Mouse (Mus musculus): ENCODE measurements around the gene Mvb12b.

Gene Mvb12b

GRCm38 (mm10) chr2:33817080-33817479, 70.7 kb downstream of the Mvb12b start:
- peak; percentile 34 to 35 for DNase-seq (ENCODE audit: low spot score in 2 of 2)

DNA sequence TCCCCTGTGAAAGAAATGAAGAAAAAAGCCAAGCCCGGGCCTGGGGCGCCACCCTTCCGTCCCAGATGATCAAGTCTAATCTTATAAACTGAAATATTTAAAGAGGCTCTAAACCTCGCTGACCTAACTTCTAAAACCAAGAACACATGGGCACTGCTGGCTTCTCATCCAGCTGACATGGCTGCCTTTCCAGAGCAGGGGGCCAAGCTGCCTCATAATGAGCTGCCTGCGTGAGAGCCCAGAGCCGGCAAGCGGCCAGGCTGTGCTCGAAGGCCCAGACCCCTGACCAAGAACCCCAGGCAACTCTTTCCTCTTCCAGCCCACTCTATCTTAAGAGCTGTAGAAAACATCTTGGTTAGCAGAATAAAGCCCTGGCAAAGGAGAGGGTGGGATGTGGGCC, 73.2 kb downstream of the Mvb12b start:
- DNase-seq (ENCODE audit: low spot score in 2 of 2) = no peak

DNA sequence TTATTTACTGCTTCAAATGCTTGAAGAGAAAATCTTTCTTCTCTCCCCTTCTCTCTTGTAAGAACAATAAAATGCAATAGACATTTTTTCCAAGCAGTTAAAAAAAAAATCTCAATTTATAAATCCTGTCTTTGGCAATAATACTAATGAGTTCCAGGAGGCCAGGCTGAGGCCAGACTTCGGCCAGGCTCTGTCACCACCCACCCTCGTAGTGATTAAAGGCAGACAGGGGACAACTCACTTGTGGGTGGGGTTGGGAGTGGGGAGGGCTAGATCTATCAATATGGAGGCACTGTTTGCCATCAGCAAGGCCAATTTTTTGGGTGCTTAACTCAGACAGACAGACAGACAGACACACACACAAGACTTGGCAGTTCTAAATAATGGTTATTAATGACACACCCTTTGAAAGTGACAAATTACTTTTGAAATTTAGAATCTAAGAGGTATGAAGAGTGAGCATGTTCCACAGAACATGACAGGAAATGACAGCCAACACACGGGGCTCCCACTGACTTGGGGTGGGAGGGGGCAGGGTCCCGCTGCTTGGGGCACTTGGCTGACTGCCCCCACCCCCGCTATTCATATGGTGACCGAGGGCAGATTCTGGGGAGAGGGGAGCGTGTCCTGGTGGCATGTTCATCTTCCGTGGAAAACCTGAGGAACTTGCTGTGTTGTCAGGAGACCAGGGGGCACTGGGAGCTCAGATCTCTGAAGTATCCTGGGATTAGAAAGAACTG, 74.1 kb downstream of the Mvb12b start:
- DNase-seq (ENCODE audit: low spot score in 2 of 2) = no peak

DNA sequence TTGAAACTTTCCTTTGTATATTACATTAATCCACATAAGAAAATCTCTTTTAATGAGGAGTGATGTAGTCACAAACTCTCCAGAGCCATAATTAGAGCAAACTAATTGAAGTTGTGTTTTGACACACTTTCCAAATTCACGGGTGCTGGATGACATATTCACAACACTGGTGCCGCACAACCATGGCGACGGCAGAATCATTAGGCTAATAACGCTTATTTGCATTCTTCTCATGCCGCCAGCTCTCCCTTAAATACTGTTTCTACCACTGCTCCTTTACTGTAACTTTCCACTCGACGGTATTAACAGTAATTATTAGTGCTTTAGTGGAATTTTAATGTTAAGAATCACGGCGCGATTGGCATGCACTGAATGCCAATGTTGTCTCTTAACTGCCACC, 74.8 kb downstream of the Mvb12b start:
- no peak for DNase-seq (ENCODE audit: low spot score in 2 of 2)

- DNase-seq (ENCODE audit: low spot score in 2 of 2) = no peak
Observed at GRCm38 (mm10) chr2:33811349-33811890, 76.3 kb downstream of the Mvb12b start.

- DNase-seq (ENCODE audit: low spot score in 2 of 2) = no peak
Observed at GRCm38 (mm10) chr2:33809081-33809480, 78.7 kb downstream of the Mvb12b start.

- DNase-seq (ENCODE audit: low spot score in 2 of 2) = no peak
Observed at GRCm38 (mm10) chr2:33808032-33808431, 79.7 kb downstream of the Mvb12b start.

GRCm38 (mm10) chr2:33805640-33806039, 82.1 kb downstream of the Mvb12b start:
- DNase-seq (ENCODE audit: low spot score in 2 of 2) = no peak

DNA sequence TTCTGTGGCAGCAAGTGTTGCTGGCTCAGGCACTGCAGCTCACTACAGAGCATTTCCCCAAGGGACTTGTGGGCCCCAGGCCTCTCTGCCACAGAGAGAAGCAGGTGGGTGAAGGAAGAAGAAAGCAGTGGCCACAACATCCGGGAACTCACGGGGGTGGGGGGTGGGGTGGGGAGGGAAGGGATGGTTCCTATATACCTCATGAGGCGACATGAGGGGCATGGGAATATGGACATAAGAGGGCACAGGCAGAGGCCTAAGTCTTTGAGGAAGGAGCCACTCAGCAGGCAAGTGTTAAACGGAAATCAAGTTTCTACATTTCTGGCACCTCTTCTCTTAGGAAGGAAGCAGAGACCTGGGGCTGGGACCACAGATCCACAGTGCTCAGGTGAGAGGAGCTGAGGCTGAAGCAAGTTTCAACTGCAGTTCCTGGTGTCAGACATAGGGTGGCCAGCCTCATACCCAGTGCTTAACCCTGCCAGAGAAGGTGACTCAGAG, 84.0 kb downstream of the Mvb12b start:
- DNase-seq (ENCODE audit: low spot score in 2 of 2) = peak; percentile 80 to 83

DNA sequence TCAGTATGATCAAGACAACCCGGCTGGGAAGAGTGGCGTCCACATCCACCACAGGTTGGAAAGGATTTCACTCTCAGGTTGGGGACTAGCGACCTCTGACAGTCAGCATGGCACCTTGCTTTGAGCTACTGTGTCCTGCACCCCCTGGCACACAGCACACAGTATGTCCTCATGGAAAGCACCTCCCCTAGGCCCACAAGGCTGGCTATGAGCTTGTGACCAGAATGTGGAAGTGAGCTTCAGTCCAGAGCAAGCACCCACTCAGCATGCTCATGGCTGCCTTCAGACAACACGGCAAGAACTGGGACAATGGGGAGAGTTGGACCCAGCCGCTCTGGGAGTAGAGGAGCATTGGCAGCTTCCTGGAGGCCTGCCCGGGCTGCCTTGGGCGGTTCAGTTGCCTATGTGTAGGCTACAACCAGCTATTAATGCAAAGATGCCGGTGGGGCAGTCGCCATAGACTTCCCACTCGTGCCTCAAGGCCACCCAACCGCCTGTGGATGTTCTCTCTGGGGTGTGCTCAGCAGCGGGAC, 84.6 kb downstream of the Mvb12b start:
- peak; percentile 16 to 31 for DNase-seq (ENCODE audit: low spot score in 2 of 2)

DNA sequence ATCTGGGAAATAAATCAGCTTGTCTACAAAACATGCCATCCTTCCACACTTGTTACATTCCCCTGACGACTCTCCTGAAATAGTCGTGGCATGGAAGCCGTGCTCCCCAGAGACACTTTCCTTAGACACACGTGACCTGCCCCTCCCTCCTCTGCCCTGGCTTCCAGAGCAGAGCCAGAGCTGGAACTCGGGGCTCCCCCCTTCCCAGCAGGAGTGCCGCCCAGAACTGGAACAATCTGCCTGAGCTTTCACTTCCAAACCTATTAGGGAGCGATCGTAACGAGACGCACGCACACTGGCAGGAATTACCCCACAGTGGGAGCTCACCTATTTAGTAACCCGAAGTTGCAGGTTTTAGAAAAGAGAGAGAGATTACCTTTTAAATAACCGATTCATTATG, 86.0 kb downstream of the Mvb12b start:
- DNase-seq (ENCODE audit: low spot score in 2 of 2) = no peak

DNA sequence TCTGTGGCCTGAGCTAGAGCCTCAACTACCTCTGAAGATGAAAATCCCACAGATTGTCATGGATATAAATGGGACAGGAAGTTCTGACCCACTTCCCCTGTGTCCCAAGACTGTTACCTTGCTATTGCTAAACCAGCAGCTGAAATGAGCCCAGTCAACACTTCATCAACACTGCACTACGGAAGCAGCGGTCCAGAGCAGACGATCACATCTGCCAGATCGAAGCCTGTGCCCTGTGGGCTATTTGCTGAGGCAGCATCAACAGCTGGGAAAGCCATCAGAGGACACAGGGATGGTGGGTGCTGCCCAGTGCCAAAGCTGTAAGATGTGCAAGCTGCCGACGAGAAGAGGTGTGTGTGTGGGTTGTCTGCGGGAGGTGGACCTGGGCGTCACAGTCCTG, 86.4 kb downstream of the Mvb12b start:
- no peak for DNase-seq (ENCODE audit: low spot score in 2 of 2)

GRCm38 (mm10) chr2:33800221-33800620, 87.5 kb downstream of the Mvb12b start:
- DNase-seq (ENCODE audit: low spot score in 2 of 2) = no peak

GRCm38 (mm10) chr2:33795716-33796472, 91.9 kb downstream of the Mvb12b start:
- DNase-seq (ENCODE audit: low spot score in 2 of 2) = no peak

DNA sequence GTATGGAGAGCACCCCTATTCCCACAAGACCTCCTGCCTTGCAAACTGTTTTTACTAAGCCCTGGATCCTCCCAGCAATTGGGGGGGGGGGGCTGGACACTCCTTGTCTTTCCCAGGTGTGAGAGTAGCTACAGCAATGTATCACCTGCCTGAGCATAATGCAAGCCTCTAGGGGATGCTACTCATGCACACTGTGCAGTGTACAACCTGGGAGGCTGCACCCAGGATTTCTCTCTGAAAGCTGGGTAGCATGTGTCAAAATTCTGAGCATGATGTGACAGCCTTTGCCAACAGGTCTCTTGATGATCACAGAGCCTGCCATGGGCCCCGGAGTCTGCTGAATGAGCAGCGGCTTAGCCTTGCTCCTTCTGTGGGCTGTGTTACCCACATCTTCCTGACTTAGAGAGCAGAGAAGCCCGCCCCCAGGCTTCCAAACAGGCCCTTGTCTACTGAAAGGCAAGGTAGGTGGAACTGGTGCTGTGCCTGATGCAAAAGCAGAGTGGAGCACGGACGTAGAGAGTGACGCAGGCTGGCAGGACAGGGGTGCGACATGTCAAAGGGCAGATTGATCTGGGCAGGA, 92.7 kb downstream of the Mvb12b start:
- DNase-seq (ENCODE audit: low spot score in 2 of 2) = no peak

GRCm38 (mm10) chr2:33794483-33794882, 93.3 kb downstream of the Mvb12b start:
- DNase-seq (ENCODE audit: low spot score in 2 of 2) = no peak

DNA sequence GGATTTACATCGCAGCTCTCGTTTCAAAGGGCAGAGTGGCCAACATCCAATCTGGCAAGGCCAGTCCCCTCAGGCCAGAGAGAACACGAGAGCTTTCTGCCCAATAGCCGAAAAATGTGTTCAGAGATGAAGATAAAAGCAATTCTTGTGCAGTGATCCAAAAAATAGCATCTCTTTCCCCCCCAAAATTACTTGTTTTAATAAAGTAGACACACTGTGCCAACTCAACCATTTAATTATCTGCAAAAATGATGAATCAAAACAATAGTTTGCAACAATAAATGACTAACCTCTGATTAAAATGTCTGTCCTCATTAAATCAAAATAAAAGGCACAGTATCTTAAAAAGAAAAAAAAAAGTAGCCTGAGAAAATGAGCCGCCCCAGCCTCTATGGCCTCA, 97.4 kb downstream of the Mvb12b start:
- no peak for DNase-seq (ENCODE audit: low spot score in 2 of 2)

GRCm38 (mm10) chr2:33789732-33790131, 98.0 kb downstream of the Mvb12b start:
- no peak for DNase-seq (ENCODE audit: low spot score in 2 of 2)

- no peak for DNase-seq (ENCODE audit: low spot score in 2 of 2)
Observed at GRCm38 (mm10) chr2:33789279-33789678, 98.5 kb downstream of the Mvb12b start.

GRCm38 (mm10) chr2:33788851-33789250, 98.9 kb downstream of the Mvb12b start:
- DNase-seq (ENCODE audit: low spot score in 2 of 2) = no peak

- DNase-seq (ENCODE audit: low spot score in 2 of 2) = no peak
Observed at GRCm38 (mm10) chr2:33788131-33788530, 99.6 kb downstream of the Mvb12b start.

GRCm38 (mm10) chr2:33786064-33786463, 101.7 kb downstream of the Mvb12b start:
- DNase-seq (ENCODE audit: low spot score in 2 of 2) = no peak

Data from spleen, postnatal 36 days (tissue).